Mouse (Mus musculus) embryonic facial prominence, embryonic 15.5 days (tissue): ENCODE data around the gene Golt1a. TPM values are rescaled to one million over a fixed set of nuclear protein-coding genes. Genes with fewer than 3 reads are reported as not detected.

Experiments used
- ATAC-seq: fragments of 200-750 bp; cut with Nextera tagmentation; 2 replicates; pipeline ENCODE4 v1.8.0; 2017; ENCODE audit warnings: low read depth, moderate TSS enrichment; ENCODE audit not compliant: insufficient number of reproducible peaks, low FRiP score, low TSS enrichment
- H3K27ac ChIP-seq: fragments of 300-500 bp; sonication (generic); replicated peaks from 2 replicates; pipeline ENCODE4 v1.5.1; 2015; ENCODE audit warnings: mild to moderate bottlenecking, inconsistent platforms
- H3K27me3 ChIP-seq: fragments of 300-500 bp; sonication (generic); 2 replicates; pipeline ENCODE4 v1.6.1; 2015; ENCODE audit warnings: inconsistent platforms
- H3K36me3 ChIP-seq: fragments of 300-500 bp; sonication (generic); 2 replicates; pipeline ENCODE4 v1.6.1; 2015; ENCODE audit warnings: mild to moderate bottlenecking, inconsistent platforms
- H3K4me1 ChIP-seq: fragments of 300-500 bp; sonication (generic); 2 replicates; pipeline ENCODE4 v1.6.1; 2015; ENCODE audit warnings: inconsistent platforms
- H3K4me2 ChIP-seq: fragments of 300-500 bp; sonication (generic); replicated peaks from 2 replicates; pipeline ENCODE4 v1.6.1; 2015; ENCODE audit warnings: mild to moderate bottlenecking, inconsistent platforms
- H3K4me3 ChIP-seq: fragments of 300-500 bp; sonication (generic); replicated peaks from 2 replicates; pipeline ENCODE4 v1.5.1; 2015; ENCODE audit warnings: mild to moderate bottlenecking, inconsistent platforms
- H3K9ac ChIP-seq: fragments of 300-500 bp; sonication (generic); 2 replicates; pipeline ENCODE4 v1.6.1; 2015; ENCODE audit warnings: inconsistent platforms
- H3K9me3 ChIP-seq: fragments of 300-500 bp; sonication (generic); replicated peaks from 2 replicates; pipeline ENCODE4 v1.6.1; 2016; ENCODE audit warnings: inconsistent platforms
- WGBS: fragments of 180-500 bp; shearing (Covaris S2); methylation state at CpG from one replicate; pipeline ENCODE4 v1.1.7; 2015; 5-methylcytosine and 5-hydroxymethylcytosine counted together
- polyA plus RNA-seq: library from polyadenylated mRNA; unstranded; fragments of >200 nt; fragmentation: Nextera tagmentation; extraction: Ambion mirVana; gene quantifications from 2 replicates; pipeline ENCODE4 v1.2.1, GENCODE M21; 2015

Gene Golt1a
- 0.48 TPM in 1 of 2 replicates, not detected in the other for polyA plus RNA-seq

GRCm38 (mm10) chr1:133309652-133310267 lies at the start of gene Golt1a:
Gene Golt1a (plus strand): TSS chr1:133309800.
- Histone ChIP-seq H3K4me3 (no peak within 1 kb of the TSS), H3K27me3 (no peaks in the 10 kb centered on the region), H3K9ac (no peak within 1 kb of the TSS), H3K36me3 (no peaks in the 10 kb centered on the region), H3K4me2 (no peak within 1 kb of the TSS), H3K4me1 (peaks cover 10% of the 10 kb centered on the region; the same call in 1 of the 2 replicates), H3K27ac (no peak within 1 kb of the TSS), H3K9me3 (no peaks in the 10 kb centered on the region)
- WGBS = 64% methylated on average over 14 of the region's 14 CpGs
- ATAC-seq = no peak; the same call in 1 of the 2 replicates

GRCm38 (mm10) chr1:133262628-133263027 lies 47.0 kb upstream of the Golt1a start:
- H3K4me2 ChIP-seq = no peak overlapping the region
- H3K4me3 ChIP-seq = no peak overlapping the region
- no peaks in the 10 kb centered on the region for H3K9me3 ChIP-seq
- H3K4me1 ChIP-seq = 0 out of 2 replicates have a peak, but pooled peaks cover 7% of the 10 kb centered on the region
- H3K9ac ChIP-seq = no peak overlapping the region
- no peaks in the 10 kb centered on the region for H3K27me3 ChIP-seq
- H3K36me3 ChIP-seq = no peaks in the 10 kb centered on the region
- no peak for ATAC-seq
- no peak overlapping the region for H3K27ac ChIP-seq
- 77% methylated on average over 6 of the region's 6 CpGs for WGBS

GRCm38 (mm10) chr1:133263134-133263533 lies 46.5 kb upstream of the Golt1a start:
- H3K36me3 ChIP-seq = no peaks in the 10 kb centered on the region
- peaks cover 9% of the 10 kb centered on the region; the same call in 1 of the 2 replicates for H3K4me1 ChIP-seq
- no peak overlapping the region for H3K4me3 ChIP-seq
- 88% methylated on average over 7 of the region's 7 CpGs for WGBS
- no peak for ATAC-seq
- no peak overlapping the region for H3K27ac ChIP-seq
- no peak overlapping the region for H3K9ac ChIP-seq
- H3K4me2 ChIP-seq = no peak overlapping the region
- no peaks in the 10 kb centered on the region for H3K27me3 ChIP-seq
- no peaks in the 10 kb centered on the region for H3K9me3 ChIP-seq

GRCm38 (mm10) chr1:133264367-133264766 lies 45.2 kb upstream of the Golt1a start:
- ATAC-seq = no peak
- 72% methylated on average over 12 of the region's 12 CpGs for WGBS

GRCm38 (mm10) chr1:133265114-133265766 lies 44.4 kb upstream of the Golt1a start:
- H3K9me3 ChIP-seq = no peaks in the 10 kb centered on the region
- no peak overlapping the region for H3K4me3 ChIP-seq
- H3K27me3 ChIP-seq = no peaks in the 10 kb centered on the region
- no peak overlapping the region for H3K9ac ChIP-seq
- no peak for ATAC-seq
- H3K4me2 ChIP-seq = no peak overlapping the region
- WGBS = 54% methylated on average over 11 of the region's 11 CpGs
- no peak overlapping the region for H3K27ac ChIP-seq
- H3K36me3 ChIP-seq = no peaks in the 10 kb centered on the region
- H3K4me1 ChIP-seq = peaks cover 9% of the 10 kb centered on the region; the same call in 1 of the 2 replicates

More at GRCm38 (mm10) chr1:133264367-133264766, 45.2 kb upstream of the Golt1a start:
- Histone ChIP-seq H3K9ac (no peak overlapping the region), H3K27me3 (no peaks in the 10 kb centered on the region), H3K9me3 (no peaks in the 10 kb centered on the region), H3K36me3 (no peaks in the 10 kb centered on the region), H3K4me2 (no peak overlapping the region), H3K4me1 (peaks cover 9% of the 10 kb centered on the region; the same call in 1 of the 2 replicates), H3K27ac (no peak overlapping the region), H3K4me3 (no peak overlapping the region)

- H3K36me3 ChIP-seq = no peaks in the 10 kb centered on the region
- peaks cover 5% of the 10 kb centered on the region; the same call in 1 of the 2 replicates for H3K4me1 ChIP-seq
- no peak overlapping the region for H3K4me3 ChIP-seq
- no peaks in the 10 kb centered on the region for H3K9me3 ChIP-seq
- H3K27me3 ChIP-seq = no peaks in the 10 kb centered on the region
- no peak overlapping the region for H3K27ac ChIP-seq
- 49% methylated on average over 3 of the region's 3 CpGs for WGBS
- no peak for ATAC-seq
- H3K9ac ChIP-seq = no peak overlapping the region
- no peak overlapping the region for H3K4me2 ChIP-seq
Observed at GRCm38 (mm10) chr1:133267094-133267493, 42.5 kb upstream of the Golt1a start.

- no peak overlapping the region for H3K27ac ChIP-seq
- no peaks in the 10 kb centered on the region for H3K27me3 ChIP-seq
- 27% methylated on average over 10 of the region's 10 CpGs for WGBS
- no peak for ATAC-seq
- H3K9ac ChIP-seq = no peak overlapping the region
- peaks cover 5% of the 10 kb centered on the region; the same call in 1 of the 2 replicates for H3K4me1 ChIP-seq
- H3K9me3 ChIP-seq = no peaks in the 10 kb centered on the region
- no peaks in the 10 kb centered on the region for H3K36me3 ChIP-seq
- no peak overlapping the region for H3K4me3 ChIP-seq
- H3K4me2 ChIP-seq = no peak overlapping the region
Observed at GRCm38 (mm10) chr1:133267813-133268492, 41.6 kb upstream of the Golt1a start.

GRCm38 (mm10) chr1:133268503-133268902 lies 41.1 kb upstream of the Golt1a start:
- Histone ChIP-seq H3K36me3 (no peaks in the 10 kb centered on the region), H3K4me2 (no peak overlapping the region), H3K9ac (no peak overlapping the region), H3K4me3 (no peak overlapping the region), H3K27me3 (no peaks in the 10 kb centered on the region), H3K27ac (no peak overlapping the region), H3K9me3 (no peaks in the 10 kb centered on the region), H3K4me1 (peaks cover 5% of the 10 kb centered on the region; the same call in 1 of the 2 replicates)
- ATAC-seq = no peak
- WGBS = 71% methylated on average over 3 of the region's 3 CpGs

GRCm38 (mm10) chr1:133270336-133270735 lies 39.3 kb upstream of the Golt1a start:
- H3K9ac ChIP-seq = no peak overlapping the region
- WGBS = 43% methylated on average over 6 of the region's 6 CpGs
- H3K4me2 ChIP-seq = no peak overlapping the region
- H3K4me3 ChIP-seq = no peak overlapping the region
- H3K4me1 ChIP-seq = peaks cover 5% of the 10 kb centered on the region; the same call in 1 of the 2 replicates
- no peak overlapping the region for H3K27ac ChIP-seq
- H3K27me3 ChIP-seq = no peaks in the 10 kb centered on the region
- no peak for ATAC-seq
- no peaks in the 10 kb centered on the region for H3K36me3 ChIP-seq
- H3K9me3 ChIP-seq = no peaks in the 10 kb centered on the region

GRCm38 (mm10) chr1:133274163-133274562 lies 35.4 kb upstream of the Golt1a start:
- no peak for ATAC-seq

GRCm38 (mm10) chr1:133276983-133277382 lies 32.6 kb upstream of the Golt1a start:
- ATAC-seq = no peak
- no peaks in the 10 kb centered on the region for H3K36me3 ChIP-seq
- no peak overlapping the region for H3K4me2 ChIP-seq
- no peak overlapping the region for H3K27ac ChIP-seq
- no peaks in the 10 kb centered on the region for H3K9me3 ChIP-seq
- no peaks in the 10 kb centered on the region for H3K4me1 ChIP-seq
- no peak overlapping the region for H3K9ac ChIP-seq
- H3K4me3 ChIP-seq = no peak overlapping the region
- 61% methylated on average over 5 of the region's 5 CpGs for WGBS
- H3K27me3 ChIP-seq = no peaks in the 10 kb centered on the region

More at GRCm38 (mm10) chr1:133274163-133274562, 35.4 kb upstream of the Golt1a start:
- 90% methylated on average over 19 of the region's 19 CpGs for WGBS
- Histone ChIP-seq H3K9ac (no peak overlapping the region), H3K36me3 (no peaks in the 10 kb centered on the region), H3K4me3 (no peak overlapping the region), H3K4me1 (no peaks in the 10 kb centered on the region), H3K4me2 (no peak overlapping the region), H3K27ac (no peak overlapping the region), H3K27me3 (no peaks in the 10 kb centered on the region), H3K9me3 (no peaks in the 10 kb centered on the region)
